Mouse (Mus musculus): Measurements from ENCODE around the gene Gphn. TPM values are rescaled to one million over a fixed set of nuclear protein-coding genes. Genes with fewer than 3 reads are reported as not detected.
A peak's percentile ranks its signal among the peaks of the same experiment; 100 is the strongest.
"Not testable (repeated sequence)": the region's sequence is repeated elsewhere in the genome, so short reads cannot be mapped to it uniquely, and the experiment has no call there.

Gphn gene
- polyA plus RNA-seq, 1 experiment from 2014 or later, result 14.3 TPM

DNA sequence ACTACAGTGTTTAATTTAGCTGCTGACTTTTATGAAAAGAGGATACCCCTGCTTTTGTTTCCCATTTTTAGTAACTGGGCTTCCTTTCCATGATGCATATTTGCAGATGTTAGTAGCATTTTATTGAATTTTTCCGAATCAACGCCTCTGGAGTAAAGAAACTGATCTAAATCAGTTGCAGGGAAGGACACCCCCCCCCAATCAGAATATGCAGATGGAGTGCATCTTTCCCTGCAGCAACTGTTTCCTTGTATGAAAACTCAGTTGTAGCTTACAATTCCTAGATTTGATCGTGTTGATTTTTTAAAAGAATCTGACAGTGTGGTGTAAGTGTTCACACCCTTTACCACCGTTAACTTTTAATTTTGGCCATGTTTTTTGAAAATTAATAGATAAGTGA lies 2.0 kb downstream of the Gphn start:
- Histone ChIP-seq H3K27ac (no peak overlapping the region), H3K27me3 (ENCODE audit: poor library complexity, severe bottlenecking) (no peaks in the 10 kb centered on the region), H3K36me3 (replicated peaks) (no peaks in the 10 kb centered on the region), H3K4me1 (peaks cover 19% of the 10 kb centered on the region), H3K9me3 (no peaks in the 10 kb centered on the region), H3K4me3 (peak overlapping the region; percentile 86)
- WGBS, result 46% methylated on average over 4 of the region's 4 CpGs
- no peak for DNase-seq (ENCODE audit: extremely low spot score, low spot score)

DNA sequence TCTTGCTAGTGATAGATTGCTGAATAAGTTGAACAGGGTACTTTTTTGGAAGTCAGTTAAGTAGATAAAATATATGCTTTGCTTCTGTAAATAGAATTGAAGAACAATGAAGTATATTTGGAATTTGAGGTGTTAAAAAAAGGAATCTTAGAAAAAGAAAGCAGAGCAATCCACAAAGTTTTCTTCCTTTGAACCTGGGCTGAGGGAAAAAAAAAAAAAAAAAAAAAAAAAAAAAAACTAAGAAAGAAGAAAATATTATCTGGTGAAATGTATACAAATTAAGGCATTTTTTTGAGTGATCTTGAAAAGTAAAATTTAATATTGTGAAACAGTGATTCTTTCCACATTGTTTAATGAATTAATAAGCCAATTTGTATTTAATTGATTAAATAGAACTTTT lies 6.4 kb downstream of the Gphn start:
- H3K4me1 ChIP-seq, result peaks cover 8% of the 10 kb centered on the region
- H3K27ac ChIP-seq, result no peak overlapping the region
- no peak for DNase-seq (ENCODE audit: extremely low spot score, low spot score)
- H3K36me3 ChIP-seq (replicated peaks), result no peaks in the 10 kb centered on the region
- no peaks in the 10 kb centered on the region for H3K9me3 ChIP-seq
- no peak overlapping the region for H3K4me3 ChIP-seq
- H3K27me3 ChIP-seq (ENCODE audit: poor library complexity, severe bottlenecking), result no peaks in the 10 kb centered on the region

DNA sequence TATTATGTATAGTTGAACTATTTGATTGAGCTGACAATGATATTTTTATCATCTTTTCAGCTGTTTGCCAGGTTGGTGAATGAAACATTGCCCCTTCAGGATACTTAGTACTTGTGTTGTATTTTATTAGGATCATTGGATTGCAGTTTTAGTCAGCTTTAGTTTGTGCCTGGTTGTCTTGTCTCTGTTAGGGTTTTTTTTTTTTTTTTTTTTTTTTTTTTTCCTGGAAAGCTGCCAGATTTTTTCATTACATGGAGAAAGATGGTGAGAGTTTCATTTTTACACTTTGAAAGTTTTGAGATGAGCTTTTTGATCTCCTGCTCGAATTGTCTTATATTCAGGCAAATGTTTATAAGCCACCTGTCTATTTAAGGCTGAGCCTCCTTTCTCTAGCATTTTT lies 22.2 kb downstream of the Gphn start:
- DNase-seq (ENCODE audit: extremely low spot score, low spot score), result no peak

DNA sequence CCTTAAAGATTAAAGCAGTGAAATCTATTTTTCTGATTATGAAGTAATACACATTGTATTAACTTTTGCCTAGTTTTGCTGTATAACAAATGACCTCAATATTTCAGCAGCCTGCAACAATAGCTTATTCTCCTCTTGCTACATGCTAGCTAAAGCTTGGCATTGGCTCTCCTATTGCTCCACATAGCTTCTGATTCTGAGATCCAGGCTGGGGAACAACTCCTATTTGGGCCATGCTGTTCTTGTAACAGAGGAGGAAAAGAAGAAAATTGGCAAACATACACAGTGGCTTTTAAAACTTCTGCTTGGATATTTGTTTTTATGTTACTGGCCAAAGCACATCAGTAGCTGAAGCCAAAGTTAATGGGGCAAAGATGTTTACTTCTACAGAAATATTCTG lies 23.0 kb downstream of the Gphn start:
- Histone ChIP-seq H3K36me3 (replicated peaks) (no peaks in the 10 kb centered on the region), H3K9me3 (no peaks in the 10 kb centered on the region), H3K4me3 (no peak overlapping the region), H3K4me1 (no peaks in the 10 kb centered on the region), H3K27me3 (ENCODE audit: poor library complexity, severe bottlenecking) (no peaks in the 10 kb centered on the region), H3K27ac (no peak overlapping the region)
- no peak for DNase-seq (ENCODE audit: extremely low spot score, low spot score)

More for the DNA sequence above, 22.2 kb downstream of the Gphn start:
- no peaks in the 10 kb centered on the region for H3K4me1 ChIP-seq
- WGBS, result 62% methylated on average over 1 of the region's 1 CpGs
- H3K4me3 ChIP-seq, result no peak overlapping the region
- H3K27me3 ChIP-seq (ENCODE audit: poor library complexity, severe bottlenecking), result no peaks in the 10 kb centered on the region
- H3K27ac ChIP-seq, result no peak overlapping the region
- no peaks in the 10 kb centered on the region for H3K9me3 ChIP-seq
- no peaks in the 10 kb centered on the region for H3K36me3 ChIP-seq (replicated peaks)

DNA sequence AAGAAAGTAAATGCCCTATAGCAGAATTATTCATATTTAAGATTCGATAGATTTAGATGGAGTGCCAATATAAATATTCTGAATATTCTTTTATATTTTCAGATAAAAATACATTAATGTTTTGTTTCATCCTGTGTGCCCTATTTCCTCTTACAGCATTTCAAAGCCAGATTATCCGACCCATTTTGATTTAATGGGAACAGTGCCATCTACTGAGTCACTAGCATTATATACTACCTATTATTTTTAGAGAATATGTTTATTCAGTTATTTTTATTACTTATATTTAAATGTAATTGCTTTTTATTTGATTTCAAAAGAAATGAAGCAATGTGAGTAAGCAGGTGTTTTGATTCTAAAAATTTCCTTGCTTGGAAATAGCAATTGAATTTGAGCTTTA lies 51.2 kb downstream of the Gphn start:
- Histone ChIP-seq H3K4me3 (no peak overlapping the region), H3K27ac (no peak overlapping the region), H3K4me1 (no peaks in the 10 kb centered on the region), H3K36me3 (replicated peaks) (no peaks in the 10 kb centered on the region), H3K27me3 (ENCODE audit: poor library complexity, severe bottlenecking) (no peaks in the 10 kb centered on the region), H3K9me3 (peaks cover 7% of the 10 kb centered on the region; the same call in 1 of the 2 replicates)
- 90% methylated on average over 2 of the region's 2 CpGs for WGBS
- no peak for DNase-seq (ENCODE audit: extremely low spot score, low spot score)

DNA sequence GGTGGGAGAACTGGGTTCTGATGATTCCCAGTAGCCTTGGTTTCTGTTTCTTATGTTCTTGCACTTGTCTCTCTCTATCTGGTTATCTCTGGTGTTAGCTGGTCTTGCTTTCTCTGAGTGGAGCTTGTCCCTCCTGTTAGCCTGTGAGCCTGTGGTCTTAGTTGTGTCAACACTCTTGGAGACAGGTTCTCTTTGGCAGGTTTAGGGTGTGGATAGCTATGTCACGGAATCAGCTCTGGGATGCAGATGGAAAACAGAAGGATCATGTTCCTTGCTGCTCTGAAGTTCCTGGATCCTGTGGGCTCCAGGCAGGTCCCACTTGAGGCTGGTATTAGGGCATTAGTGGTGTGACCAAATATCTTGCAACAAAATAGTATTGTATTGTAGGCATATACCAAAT lies 64.2 kb downstream of the Gphn start:
- 83% methylated on average over 1 of the region's 1 CpGs for WGBS

GRCm38 (mm10) chr12:78298824-78299398 lies 72.7 kb downstream of the Gphn start:
- Histone ChIP-seq H3K27ac (no peak overlapping the region), H3K36me3 (replicated peaks) (no peaks in the 10 kb centered on the region; the same call in 1 of the 2 replicates), H3K27me3 (ENCODE audit: poor library complexity, severe bottlenecking) (no peaks in the 10 kb centered on the region), H3K9me3 (no peaks in the 10 kb centered on the region), H3K4me3 (no peak overlapping the region), H3K4me1 (no peaks in the 10 kb centered on the region)
- 93% methylated on average over 1 of the region's 1 CpGs for WGBS
- no peak for DNase-seq (ENCODE audit: extremely low spot score, low spot score)

More for the DNA sequence above, 64.2 kb downstream of the Gphn start:
- no peaks in the 10 kb centered on the region for H3K9me3 ChIP-seq
- H3K4me3 ChIP-seq, result no peak overlapping the region
- no peak overlapping the region for H3K27ac ChIP-seq
- no peaks in the 10 kb centered on the region for H3K4me1 ChIP-seq
- no peaks in the 10 kb centered on the region for H3K36me3 ChIP-seq (replicated peaks)
- no peaks in the 10 kb centered on the region for H3K27me3 ChIP-seq (ENCODE audit: poor library complexity, severe bottlenecking)
- no peak for DNase-seq (ENCODE audit: extremely low spot score, low spot score)

GRCm38 (mm10) chr12:78315106-78315505 lies 88.9 kb downstream of the Gphn start:
- H3K36me3 ChIP-seq (replicated peaks), result no peaks in the 10 kb centered on the region; the same call in 1 of the 2 replicates
- H3K4me1 ChIP-seq, result no peaks in the 10 kb centered on the region
- H3K9me3 ChIP-seq, result no peaks in the 10 kb centered on the region
- no peak for DNase-seq (ENCODE audit: extremely low spot score, low spot score)
- no peak overlapping the region for H3K4me3 ChIP-seq
- H3K27ac ChIP-seq, result no peak overlapping the region
- no peaks in the 10 kb centered on the region for H3K27me3 ChIP-seq (ENCODE audit: poor library complexity, severe bottlenecking)

DNA sequence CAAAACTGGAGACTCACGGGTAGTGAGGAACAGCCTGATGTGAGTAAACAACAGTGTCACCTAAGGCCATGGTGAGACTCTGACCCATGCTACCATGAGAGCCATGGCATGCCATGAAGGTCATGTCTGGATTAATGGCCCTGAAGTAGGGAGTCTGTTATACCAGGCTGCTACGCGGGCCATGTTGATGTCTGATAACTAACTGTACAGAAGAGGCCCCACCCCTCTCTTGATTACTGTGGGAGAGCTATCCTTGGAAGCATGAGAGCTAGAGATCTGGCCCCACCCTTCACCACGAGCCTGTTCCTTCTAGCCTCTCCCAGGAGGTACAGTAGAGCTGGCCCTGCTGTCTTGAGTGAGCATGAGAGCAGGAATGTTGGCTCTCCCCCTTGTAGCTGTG lies 101.8 kb downstream of the Gphn start:
- WGBS, result 94% methylated on average over 4 of the region's 4 CpGs
- H3K27ac ChIP-seq, result no peak overlapping the region
- H3K4me1 ChIP-seq, result no peaks in the 10 kb centered on the region
- no peak for DNase-seq (ENCODE audit: extremely low spot score, low spot score)
- no peak overlapping the region for H3K4me3 ChIP-seq
- no peaks in the 10 kb centered on the region for H3K27me3 ChIP-seq (ENCODE audit: poor library complexity, severe bottlenecking)
- no peaks in the 10 kb centered on the region for H3K9me3 ChIP-seq
- H3K36me3 ChIP-seq (replicated peaks), result no peaks in the 10 kb centered on the region

- Histone ChIP-seq H3K4me3 (no peak overlapping the region), H3K36me3 (replicated peaks) (no peaks in the 10 kb centered on the region)
- WGBS, result 74% methylated on average over 3 of the region's 3 CpGs
Measured at GRCm38 (mm10) chr12:78332107-78332506, 105.9 kb downstream of the Gphn start.

GRCm38 (mm10) chr12:78356472-78356871 lies 130.3 kb downstream of the Gphn start:
- Histone ChIP-seq H3K27ac (no peak overlapping the region), H3K9me3 (no peaks in the 10 kb centered on the region), H3K36me3 (replicated peaks) (no peaks in the 10 kb centered on the region), H3K27me3 (ENCODE audit: poor library complexity, severe bottlenecking) (no peaks in the 10 kb centered on the region), H3K4me3 (no peak overlapping the region), H3K4me1 (no peaks in the 10 kb centered on the region)
- 88% methylated on average over 2 of the region's 2 CpGs for WGBS
- no peak for DNase-seq (ENCODE audit: extremely low spot score, low spot score)

More at GRCm38 (mm10) chr12:78332107-78332506, 105.9 kb downstream of the Gphn start:
- Histone ChIP-seq H3K9me3 (no peaks in the 10 kb centered on the region), H3K27me3 (ENCODE audit: poor library complexity, severe bottlenecking) (no peaks in the 10 kb centered on the region), H3K4me1 (no peaks in the 10 kb centered on the region), H3K27ac (no peak overlapping the region)
- DNase-seq (ENCODE audit: extremely low spot score, low spot score), result peak; percentile 24

DNA sequence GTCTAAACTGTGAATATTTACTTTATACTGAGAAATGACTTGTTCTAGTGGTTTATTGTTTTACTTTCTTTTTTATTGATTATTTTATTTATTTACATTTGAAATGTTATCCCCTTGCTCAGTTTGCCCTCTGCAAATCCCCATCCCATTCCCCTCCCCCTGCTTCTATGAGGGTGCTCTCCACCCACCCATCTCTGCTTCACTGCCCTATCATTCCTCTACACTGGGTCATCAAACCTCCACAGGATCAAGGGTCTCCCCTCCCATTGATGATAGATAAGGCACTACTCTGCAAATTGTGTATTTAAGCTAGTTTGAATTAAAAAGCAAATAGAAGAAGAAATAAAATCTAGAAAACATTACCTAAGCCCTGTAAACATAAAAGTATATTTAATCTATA lies 163.1 kb downstream of the Gphn start:
- H3K36me3 ChIP-seq (replicated peaks), result no peaks in the 10 kb centered on the region
- H3K4me3 ChIP-seq, result no peak overlapping the region
- DNase-seq (ENCODE audit: extremely low spot score, low spot score), result no peak

GRCm38 (mm10) chr12:78395297-78395696 lies 169.1 kb downstream of the Gphn start:
- H3K4me1 ChIP-seq, result no peaks in the 10 kb centered on the region
- H3K36me3 ChIP-seq (replicated peaks), result no peaks in the 10 kb centered on the region
- no peak overlapping the region for H3K27ac ChIP-seq
- no peaks in the 10 kb centered on the region for H3K9me3 ChIP-seq
- H3K27me3 ChIP-seq (ENCODE audit: poor library complexity, severe bottlenecking), result no peaks in the 10 kb centered on the region
- no peak for DNase-seq (ENCODE audit: extremely low spot score, low spot score)
- 94% methylated on average over 1 of the region's 1 CpGs for WGBS
- H3K4me3 ChIP-seq, result no peak overlapping the region

More for the DNA sequence above, 163.1 kb downstream of the Gphn start:
- no peaks in the 10 kb centered on the region for H3K9me3 ChIP-seq
- no peak overlapping the region for H3K27ac ChIP-seq
- H3K27me3 ChIP-seq (ENCODE audit: poor library complexity, severe bottlenecking), result no peaks in the 10 kb centered on the region
- H3K4me1 ChIP-seq, result no peaks in the 10 kb centered on the region

GRCm38 (mm10) chr12:78407518-78407917 lies 181.3 kb downstream of the Gphn start:
- H3K36me3 ChIP-seq (replicated peaks); H3K27ac ChIP-seq; H3K4me3 ChIP-seq; H3K27me3 ChIP-seq (ENCODE audit: poor library complexity, severe bottlenecking); H3K4me1 ChIP-seq; H3K9me3 ChIP-seq; DNase-seq (ENCODE audit: extremely low spot score, low spot score): not testable (repeated sequence)
- 64% methylated on average over 7 of the region's 7 CpGs for WGBS

Measured in forebrain, embryonic 10.5 days (tissue).